Mouse (Mus musculus) liver, embryonic 12.5 days (tissue): ENCODE data around the gene Lrrc51. TPM values are rescaled to one million over a fixed set of nuclear protein-coding genes. Genes with fewer than 3 reads are reported as not detected.

ENCODE experiments used
- ATAC-seq: fragments of 200-750 bp; cut with Nextera tagmentation; 2 replicates; pipeline ENCODE4 v1.8.0; 2017; ENCODE audit warnings: moderate number of reproducible peaks, mild to moderate bottlenecking, moderate library complexity
- H3K27ac ChIP-seq: fragments of 300-500 bp; sonication (generic); 2 replicates; pipeline ENCODE4 v1.5.1; 2016; ENCODE audit warnings: mild to moderate bottlenecking
- H3K27me3 ChIP-seq: fragments of 300-500 bp; sonication (generic); replicated peaks from 2 replicates; pipeline ENCODE4 v1.6.1; 2016; ENCODE audit warnings: mild to moderate bottlenecking, moderate library complexity
- H3K36me3 ChIP-seq: fragments of 300-500 bp; sonication (generic); 2 replicates; pipeline ENCODE4 v1.6.1; 2016; ENCODE audit warnings: mild to moderate bottlenecking, moderate library complexity
- H3K4me1 ChIP-seq: fragments of 300-500 bp; sonication (generic); 2 replicates; pipeline ENCODE4 v1.6.1; 2016
- H3K4me2 ChIP-seq: fragments of 300-500 bp; sonication (generic); 2 replicates; pipeline ENCODE4 v1.6.1; 2016; ENCODE audit warnings: mild to moderate bottlenecking, moderate library complexity
- H3K4me3 ChIP-seq: fragments of 300-500 bp; sonication (generic); 2 replicates; pipeline ENCODE4 v1.5.1; 2016; ENCODE audit warnings: mild to moderate bottlenecking, moderate library complexity
- H3K9ac ChIP-seq: fragments of 300-500 bp; sonication (generic); 2 replicates; pipeline ENCODE4 v1.6.1; 2016; ENCODE audit warnings: mild to moderate bottlenecking, moderate library complexity
- H3K9me3 ChIP-seq: fragments of 300-500 bp; sonication (generic); replicated peaks from 2 replicates; pipeline ENCODE4 v1.6.1; 2016; ENCODE audit warnings: mild to moderate bottlenecking, moderate library complexity
- WGBS: fragments of 180-500 bp; shearing (Covaris S2); methylation state at CpG from one replicate; pipeline ENCODE4 v1.1.7; 2016; ENCODE audit not compliant: insufficient replicate concordance; 5-methylcytosine and 5-hydroxymethylcytosine counted together
- polyA plus RNA-seq: library from polyadenylated mRNA; unstranded; fragments of >200 nt; fragmentation: Nextera tagmentation; extraction: Ambion mirVana; gene quantifications from 2 replicates; pipeline ENCODE4 v1.2.1, GENCODE M21; 2016

Gene Lrrc51
- polyA plus RNA-seq, 1 experiment from 2014 or later, result 3.6 TPM

DNA sequence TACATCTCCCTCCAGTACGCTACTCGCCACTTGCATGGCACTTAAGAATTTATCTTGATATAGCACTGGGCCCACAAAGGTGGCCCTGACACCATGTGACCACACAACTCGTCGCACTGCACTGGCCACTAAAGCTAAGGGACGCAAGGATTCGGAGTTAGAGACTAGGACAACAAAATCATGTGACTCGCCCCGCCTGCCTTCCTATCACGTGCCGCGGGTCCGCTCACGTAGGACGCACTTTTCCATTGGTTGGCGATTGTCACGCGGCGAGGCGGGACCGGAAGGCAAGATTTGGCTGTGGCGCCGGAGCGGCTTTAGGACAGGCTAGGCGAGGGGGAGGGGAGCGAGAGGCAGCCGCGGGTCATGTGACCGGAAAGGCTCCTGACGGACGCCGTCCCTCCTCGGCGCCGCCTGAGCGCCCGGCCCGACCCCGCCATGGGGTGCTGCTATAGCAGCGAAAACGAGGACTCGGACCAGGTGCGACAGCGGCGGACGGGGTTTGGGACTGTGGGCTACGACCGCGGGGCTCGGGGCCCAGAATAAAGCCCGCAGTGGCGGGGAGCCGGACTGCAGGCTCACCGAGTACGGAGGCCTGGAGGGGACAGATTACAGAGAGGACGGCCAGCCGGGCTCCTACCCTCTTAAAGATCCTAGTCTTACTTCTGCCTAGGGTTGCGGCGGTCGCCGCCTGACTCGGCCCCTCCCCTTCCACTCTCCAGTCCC lies 28.0 kb downstream of the Lrrc51 start, which contains the start of gene Lamtor1:
Gene Lamtor1 (plus strand): TSS at position 344 of the 726 bp plus-strand sequence.
- Histone ChIP-seq H3K9me3 (no peaks in the 10 kb centered on the region), H3K36me3 (peaks cover 39% of the 10 kb centered on the region), H3K9ac (peak within 1 kb of the TSS; percentile 90), H3K4me3 (peak within 1 kb of the TSS; percentile 84), H3K4me2 (peak within 1 kb of the TSS; percentile 79), H3K27ac (peak within 1 kb of the TSS; percentile 93), H3K4me1 (peaks cover 36% of the 10 kb centered on the region), H3K27me3 (no peaks in the 10 kb centered on the region)
- peak; percentile 95 for ATAC-seq
- under 1% methylated on average over 61 of the region's 61 CpGs for WGBS

DNA sequence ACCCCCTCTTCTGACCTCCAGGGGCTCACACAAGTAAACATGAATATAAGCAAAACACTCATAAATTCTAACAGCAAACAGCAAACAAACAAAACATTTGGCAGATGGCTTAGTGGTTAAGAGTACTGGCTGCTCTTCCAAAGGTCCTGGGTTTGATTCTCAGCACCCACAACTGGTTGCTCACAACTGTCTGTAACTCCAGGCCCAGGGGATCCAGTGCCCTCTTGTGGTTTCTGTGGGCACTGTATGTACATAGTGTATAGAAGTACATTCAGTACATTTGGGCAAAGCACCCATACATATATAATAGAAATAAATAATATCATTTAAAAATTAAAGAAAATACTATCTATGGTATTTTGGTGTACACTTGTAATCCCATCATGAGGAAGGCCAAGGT lies 30.8 kb downstream of the Lrrc51 start:
- Histone ChIP-seq H3K27me3 (no peaks in the 10 kb centered on the region), H3K4me1 (peaks cover 24% of the 10 kb centered on the region), H3K36me3 (peaks cover 48% of the 10 kb centered on the region), H3K4me2 (no peak overlapping the region), H3K9ac (no peak overlapping the region), H3K4me3 (no peak overlapping the region), H3K9me3 (no peaks in the 10 kb centered on the region), H3K27ac (no peak overlapping the region)
- no peak for ATAC-seq

DNA sequence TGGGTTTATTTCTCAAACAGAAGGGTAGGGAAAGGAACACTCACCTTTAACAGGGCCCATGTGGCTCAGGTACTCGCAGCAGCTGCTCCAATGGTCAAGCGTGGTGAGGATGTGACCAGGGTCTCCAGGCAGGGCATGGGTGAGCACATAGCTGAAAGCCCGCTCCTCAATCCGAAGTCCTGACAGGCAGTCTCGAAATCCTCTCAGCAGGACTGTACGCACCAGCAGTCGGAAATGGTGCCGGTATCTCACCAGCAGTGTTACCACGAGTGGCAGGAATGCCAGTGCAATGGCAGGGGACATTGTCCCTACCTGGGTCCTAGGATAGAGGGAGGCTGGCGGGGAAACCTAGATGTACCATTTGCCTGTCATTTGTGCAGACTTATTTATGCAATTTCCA lies 31.7 kb downstream of the Lrrc51 start:
- no peaks in the 10 kb centered on the region for H3K9me3 ChIP-seq
- H3K4me1 ChIP-seq, result peaks cover 25% of the 10 kb centered on the region
- peaks cover 49% of the 10 kb centered on the region for H3K36me3 ChIP-seq
- H3K4me3 ChIP-seq, result no peak overlapping the region
- WGBS, result 84% methylated on average over 10 of the region's 10 CpGs
- H3K9ac ChIP-seq, result no peak overlapping the region
- ATAC-seq, result no peak
- no peak overlapping the region for H3K27ac ChIP-seq
- no peak overlapping the region for H3K4me2 ChIP-seq
- H3K27me3 ChIP-seq, result no peaks in the 10 kb centered on the region

DNA sequence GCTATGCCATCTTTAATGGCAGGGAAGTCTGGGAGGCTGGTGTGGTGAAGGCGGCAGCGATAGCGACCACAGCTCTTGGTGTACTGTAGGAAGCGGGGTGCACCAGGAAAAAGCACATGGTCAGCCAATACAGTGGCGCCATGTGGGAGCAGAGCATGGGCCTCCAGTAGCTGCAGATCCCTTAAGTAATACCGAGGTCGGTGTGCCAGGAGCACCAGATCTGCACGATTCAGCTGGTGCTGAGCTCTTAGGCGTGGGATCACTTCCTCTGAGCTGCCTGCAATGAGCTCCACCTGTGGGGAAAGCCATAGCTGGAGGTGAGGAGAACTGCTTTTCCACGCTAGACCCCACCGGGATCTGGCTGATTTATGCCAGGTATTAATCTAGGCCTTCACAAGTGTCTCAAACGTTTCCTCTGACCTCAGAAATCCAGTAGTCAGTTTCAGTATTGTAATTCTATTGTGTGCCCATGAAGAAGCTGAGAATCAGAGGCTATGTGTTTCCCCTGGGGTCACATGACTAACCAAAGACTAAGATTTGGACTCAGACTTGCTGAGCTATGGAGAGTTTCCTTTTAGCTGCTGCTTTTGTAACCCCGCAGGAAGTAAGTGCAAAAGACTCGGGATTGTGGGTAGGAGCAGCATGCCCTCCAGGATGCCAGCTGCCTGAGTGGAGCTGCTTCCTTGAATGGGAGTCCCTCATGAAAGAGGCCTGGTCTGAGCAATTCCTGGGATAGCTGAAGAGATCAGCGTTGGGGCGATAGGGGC lies 33.2 kb downstream of the Lrrc51 start:
- Histone ChIP-seq H3K9me3 (no peaks in the 10 kb centered on the region), H3K4me3 (no peak overlapping the region), H3K36me3 (peaks cover 49% of the 10 kb centered on the region), H3K27ac (no peak overlapping the region; the same call in 1 of the 2 replicates), H3K4me1 (peaks cover 22% of the 10 kb centered on the region), H3K27me3 (no peaks in the 10 kb centered on the region), H3K4me2 (no peak overlapping the region), H3K9ac (no peak overlapping the region)
- 87% methylated on average over 16 of the region's 16 CpGs for WGBS
- ATAC-seq, result no peak

DNA sequence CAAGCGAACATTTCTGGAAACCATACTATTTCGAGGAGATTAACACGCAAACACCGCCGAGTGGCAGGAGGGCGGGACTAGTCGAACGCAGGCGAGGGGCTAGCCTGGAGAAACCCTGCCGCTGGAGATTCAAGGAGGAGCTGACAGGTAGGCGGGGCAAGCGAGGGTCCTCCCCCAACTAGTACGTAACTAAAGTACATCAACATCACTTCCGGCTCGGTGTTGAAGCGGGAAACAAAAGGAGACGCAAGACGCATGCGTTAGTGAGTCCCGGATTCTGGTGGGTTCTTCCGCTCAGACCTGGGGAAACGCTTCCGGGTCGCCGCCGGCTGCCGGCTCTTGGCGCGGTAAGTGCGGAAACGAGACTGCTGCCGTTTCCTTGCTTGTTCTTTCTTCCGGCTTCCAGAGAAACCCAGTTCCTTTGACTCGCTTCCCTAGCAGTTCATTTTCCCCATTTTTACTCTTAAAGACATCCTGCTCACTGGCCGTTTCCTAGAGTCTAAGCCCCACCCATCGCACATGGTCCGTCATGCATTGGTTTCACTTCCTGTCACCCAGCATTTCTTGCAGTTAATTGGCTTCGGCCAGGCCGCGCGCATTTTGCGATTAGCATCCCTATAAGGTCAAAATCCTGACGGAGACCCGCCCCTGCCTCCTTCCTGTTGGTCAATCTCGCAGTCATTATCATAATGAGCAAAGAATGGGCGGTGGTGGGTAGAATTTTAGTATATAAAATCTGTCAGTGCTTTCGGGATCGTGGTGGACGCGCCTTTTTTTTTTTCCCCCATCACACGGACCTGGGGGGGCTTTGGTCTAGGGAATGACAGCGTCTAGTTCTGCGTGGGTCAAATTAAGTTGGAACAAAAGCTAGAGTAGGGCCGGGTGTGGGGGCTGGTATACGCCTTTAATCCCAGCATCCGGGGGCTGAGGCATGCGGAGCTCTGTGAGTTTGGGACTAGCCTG lies 37.3 kb downstream of the Lrrc51 start:
- Histone ChIP-seq H3K4me1 (peaks cover 26% of the 10 kb centered on the region), H3K4me3 (peak overlapping the region; percentile 71), H3K9ac (peak overlapping the region; percentile 80), H3K27ac (peak overlapping the region; percentile 89), H3K36me3 (peaks cover 35% of the 10 kb centered on the region), H3K9me3 (no peaks in the 10 kb centered on the region), H3K27me3 (no peaks in the 10 kb centered on the region), H3K4me2 (peak overlapping the region; percentile 87)
- ATAC-seq, result peak; percentile 98
- WGBS, result under 1% methylated on average over 57 of the region's 57 CpGs

DNA sequence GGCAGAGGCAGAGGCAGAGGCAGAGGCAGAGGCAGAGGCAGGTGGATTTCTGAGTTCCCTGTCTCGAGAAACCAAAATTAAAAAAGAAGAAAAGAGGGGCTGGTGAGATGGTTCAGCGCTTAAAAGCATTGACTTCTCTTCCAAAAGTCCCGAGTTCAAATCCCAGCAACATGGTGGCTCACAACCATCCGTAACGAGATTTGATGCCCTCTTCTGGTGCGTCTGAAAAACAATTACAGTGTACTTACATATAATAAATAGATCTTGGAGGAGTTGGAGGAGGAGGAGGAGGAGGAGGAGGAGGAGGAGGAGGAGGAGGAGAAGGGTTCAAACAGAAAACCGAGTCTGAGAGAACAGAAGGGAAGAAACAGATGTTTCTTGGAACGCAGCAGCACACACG lies 38.0 kb downstream of the Lrrc51 start:
- H3K4me3 ChIP-seq, result peak overlapping the region; percentile 71
- peak; percentile 0; the same call in 1 of the 2 replicates for ATAC-seq
- peaks cover 28% of the 10 kb centered on the region for H3K36me3 ChIP-seq
- peak overlapping the region; percentile 81 for H3K27ac ChIP-seq
- H3K9ac ChIP-seq, result peak overlapping the region; percentile 69
- peaks cover 26% of the 10 kb centered on the region for H3K4me1 ChIP-seq
- no peaks in the 10 kb centered on the region for H3K27me3 ChIP-seq
- peak overlapping the region; percentile 87 for H3K4me2 ChIP-seq
- WGBS, result 33% methylated on average over 9 of the region's 9 CpGs
- no peaks in the 10 kb centered on the region for H3K9me3 ChIP-seq

DNA sequence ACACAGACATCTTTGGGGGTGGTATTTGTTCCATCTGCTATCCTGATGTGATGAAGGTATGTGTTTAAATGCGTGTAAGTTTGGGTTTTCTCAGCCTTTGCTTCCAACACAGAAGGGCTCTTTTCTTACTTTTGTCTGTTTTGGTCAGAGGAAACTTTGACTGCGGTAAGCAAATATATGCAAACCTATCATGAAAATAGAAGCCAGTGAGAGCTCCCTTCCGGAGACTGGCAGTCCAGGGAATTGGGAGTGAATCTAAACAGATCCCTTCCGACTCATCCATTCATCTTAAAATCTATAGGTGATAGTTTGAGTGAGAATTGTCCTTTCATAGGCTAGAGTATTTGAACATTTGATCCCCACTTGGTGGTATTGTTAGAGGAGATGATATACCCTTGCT lies 45.2 kb downstream of the Lrrc51 start:
- WGBS, result 75% methylated on average over 4 of the region's 4 CpGs
- H3K36me3 ChIP-seq, result no peaks in the 10 kb centered on the region
- no peak overlapping the region for H3K9ac ChIP-seq

DNA sequence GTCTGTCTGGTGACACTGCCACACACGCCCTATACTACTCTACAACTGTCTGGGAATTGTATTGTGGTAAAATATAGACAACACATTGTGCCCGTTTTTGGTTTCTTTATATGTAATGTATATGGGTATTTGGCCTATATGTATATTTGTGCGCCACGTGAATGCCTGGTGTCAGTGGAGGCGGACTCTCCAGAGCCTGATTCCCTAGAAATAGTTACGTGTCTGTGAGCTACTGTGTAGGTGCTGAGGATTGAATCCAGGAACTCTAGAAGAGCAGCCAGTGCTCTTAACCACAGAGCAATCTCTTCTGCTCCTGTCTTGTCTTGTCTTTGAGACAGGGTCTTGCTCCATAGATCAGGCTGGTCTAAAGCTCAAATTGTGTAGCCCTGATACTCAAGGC lies 47.4 kb downstream of the Lrrc51 start:
- H3K27me3 ChIP-seq, result no peaks in the 10 kb centered on the region; the same call in 1 of the 2 replicates
- ATAC-seq, result no peak
- no peak overlapping the region for H3K27ac ChIP-seq
- no peaks in the 10 kb centered on the region for H3K36me3 ChIP-seq
- no peaks in the 10 kb centered on the region for H3K4me1 ChIP-seq
- no peak overlapping the region for H3K9ac ChIP-seq
- no peak overlapping the region for H3K4me2 ChIP-seq
- WGBS, result 78% methylated on average over 6 of the region's 6 CpGs
- H3K9me3 ChIP-seq, result no peaks in the 10 kb centered on the region
- H3K4me3 ChIP-seq, result no peak overlapping the region

More for the DNA sequence above, 45.2 kb downstream of the Lrrc51 start:
- H3K27me3 ChIP-seq, result no peaks in the 10 kb centered on the region; the same call in 1 of the 2 replicates
- H3K4me1 ChIP-seq, result no peaks in the 10 kb centered on the region
- H3K27ac ChIP-seq, result no peak overlapping the region
- no peak for ATAC-seq
- H3K4me2 ChIP-seq, result no peak overlapping the region
- no peak overlapping the region for H3K4me3 ChIP-seq
- no peaks in the 10 kb centered on the region for H3K9me3 ChIP-seq

DNA sequence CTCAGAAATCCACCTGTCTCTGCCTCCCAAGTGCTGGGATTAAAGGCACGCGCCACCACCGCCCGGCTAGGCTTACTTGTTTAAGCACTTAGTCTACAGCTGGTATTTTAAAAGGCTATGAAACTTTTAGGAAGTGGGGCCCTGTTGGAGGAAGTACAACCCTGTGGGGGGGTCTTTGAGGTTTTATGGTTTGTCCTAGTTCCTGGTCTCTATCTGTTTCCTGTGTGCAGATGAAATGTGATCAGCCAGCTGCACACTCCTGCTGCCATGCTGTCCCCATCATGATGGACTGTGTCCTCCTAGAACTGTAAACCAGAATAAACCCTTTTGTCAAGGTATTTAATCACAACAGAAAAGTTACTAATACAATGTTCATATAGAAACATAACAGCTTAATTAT lies 49.5 kb downstream of the Lrrc51 start:
- H3K4me1 ChIP-seq, result no peaks in the 10 kb centered on the region
- H3K9ac ChIP-seq, result no peak overlapping the region
- ATAC-seq, result no peak
- no peak overlapping the region for H3K4me2 ChIP-seq
- H3K27ac ChIP-seq, result no peak overlapping the region
- WGBS, result 80% methylated on average over 4 of the region's 4 CpGs
- H3K27me3 ChIP-seq, result no peaks in the 10 kb centered on the region; the same call in 1 of the 2 replicates
- H3K36me3 ChIP-seq, result no peaks in the 10 kb centered on the region
- H3K4me3 ChIP-seq, result no peak overlapping the region
- H3K9me3 ChIP-seq, result no peaks in the 10 kb centered on the region

DNA sequence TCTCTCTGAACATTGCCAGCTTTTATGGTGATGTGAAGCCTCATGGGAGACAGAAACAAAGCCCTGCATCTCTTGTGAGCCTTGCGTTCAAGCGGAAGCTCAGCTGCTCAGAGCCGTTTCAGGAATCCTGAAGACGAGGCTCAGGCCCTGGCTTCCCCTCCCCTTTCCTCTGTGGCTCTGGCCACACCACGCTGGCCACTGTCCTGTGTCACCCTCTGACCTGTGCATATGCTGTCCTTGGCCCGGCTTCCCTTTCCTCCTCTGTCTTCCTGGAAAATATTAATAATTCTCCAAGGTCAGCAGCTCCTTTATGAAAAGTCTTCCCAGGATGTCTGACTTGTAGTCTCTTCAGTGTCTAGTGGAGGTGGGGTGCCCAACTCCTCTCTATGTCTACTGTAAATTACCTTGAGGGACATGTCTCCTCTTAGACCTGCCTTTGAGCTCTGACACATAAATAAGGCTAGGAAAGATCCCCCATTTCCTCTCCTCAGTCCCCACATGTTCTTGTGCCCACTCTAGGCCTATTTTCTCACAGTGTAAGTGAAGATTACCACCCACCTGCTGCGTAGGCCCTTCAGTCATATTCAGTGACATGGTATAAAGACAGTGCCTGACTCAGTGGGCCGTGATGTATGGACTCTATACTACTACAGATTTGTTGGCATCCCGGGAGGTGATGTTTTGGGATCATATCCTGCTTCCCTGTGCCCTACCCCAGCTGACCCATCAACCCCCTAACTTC lies 51.1 kb downstream of the Lrrc51 start:
- no peak overlapping the region for H3K4me2 ChIP-seq
- no peak for ATAC-seq
- H3K36me3 ChIP-seq, result no peaks in the 10 kb centered on the region
- no peaks in the 10 kb centered on the region for H3K4me1 ChIP-seq
- no peaks in the 10 kb centered on the region; the same call in 1 of the 2 replicates for H3K27me3 ChIP-seq
- H3K9ac ChIP-seq, result no peak overlapping the region
- no peak overlapping the region for H3K4me3 ChIP-seq
- no peak overlapping the region for H3K27ac ChIP-seq
- 50% methylated on average over 9 of the region's 9 CpGs for WGBS
- no peaks in the 10 kb centered on the region for H3K9me3 ChIP-seq

DNA sequence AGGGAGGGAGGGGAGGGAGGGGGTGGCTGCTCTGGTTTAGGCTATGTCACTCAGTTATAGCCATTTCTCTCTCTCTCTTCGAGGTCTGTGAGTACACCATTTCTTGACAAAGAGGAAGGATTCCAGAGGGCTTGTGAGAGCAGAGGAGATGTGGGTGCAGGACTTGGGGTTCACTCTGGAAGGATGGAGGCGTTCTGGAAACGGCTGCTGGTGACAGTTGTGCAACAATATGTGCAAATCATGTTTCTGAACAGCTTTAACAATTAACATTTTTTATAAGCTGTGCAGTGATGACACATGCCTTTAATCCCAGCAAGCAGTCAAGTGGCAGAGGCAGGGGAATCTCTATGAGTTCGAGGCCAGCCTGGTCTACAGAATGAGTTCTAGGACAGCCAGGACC lies 52.8 kb downstream of the Lrrc51 start:
- WGBS, result 54% methylated on average over 4 of the region's 4 CpGs
- H3K36me3 ChIP-seq, result no peaks in the 10 kb centered on the region
- H3K4me3 ChIP-seq, result no peak overlapping the region
- H3K27ac ChIP-seq, result no peak overlapping the region
- H3K27me3 ChIP-seq, result no peaks in the 10 kb centered on the region; the same call in 1 of the 2 replicates
- no peak for ATAC-seq
- H3K4me2 ChIP-seq, result no peak overlapping the region
- no peak overlapping the region for H3K9ac ChIP-seq
- H3K4me1 ChIP-seq, result no peaks in the 10 kb centered on the region
- H3K9me3 ChIP-seq, result no peaks in the 10 kb centered on the region
